Mouse (Mus musculus) CH12.LX (cell line): ENCODE data around the gene Cic.

Experiments used
- CHD1 ChIP-seq: IDR thresholded peaks from 2 replicates; pipeline ENCODE4 v1.6.1; 2012; ENCODE audit warnings: low read depth, low read length, improper control_type of control experiment, inconsistent platforms
- CTCF ChIP-seq, 2 experiments: IDR thresholded peaks in 1 of 2; conservative IDR thresholded peaks in 1 of 2; 2 replicates each; pipeline ENCODE4 v1.5.1; 2011 to 2012; ENCODE audit warnings: low read depth in 2 of 2, low read length in 2 of 2, improper control_type of control experiment in 1 of 2, inconsistent platforms in 1 of 2, mild to moderate bottlenecking in 1 of 2, moderate library complexity in 1 of 2
- NELFE ChIP-seq: IDR thresholded peaks from 2 replicates; pipeline ENCODE4 v1.6.1; 2011; ENCODE audit warnings: low read depth, low read length, improper control_type of control experiment
- POLR2A ChIP-seq: IDR thresholded peaks from 2 replicates; pipeline ENCODE4 v1.6.1; 2011; ENCODE audit warnings: low read depth, mild to moderate bottlenecking, improper control_type of control experiment, low read length
- TCF12 ChIP-seq: IDR thresholded peaks from 2 replicates; pipeline ENCODE4 v1.6.1; 2014; ENCODE audit warnings: low read depth, mild to moderate bottlenecking, inconsistent platforms, low read length, improper control_type of control experiment

GRCm38 (mm10) chr7:25267751-25268463 is 403 bp downstream of the Cic start:
- TF ChIP-seq NELFE (no peak), POLR2A (no peak; the same call in none of the 2 replicates), TCF12 (no peak), CHD1 (no peak), CTCF (conservative IDR thresholded peaks at IDR 0.05 in 1 of 2, IDR thresholded peaks at IDR 0.05 in 1 of 2; ENCODE audit: low read depth in 2 of 2, low read length in 2 of 2) (no peak)
